Mouse (Mus musculus) kidney, postnatal 25 days (tissue): Measurements from ENCODE around the gene Fgfr2.

Experiments
- DNase-seq, 2 experiments: peaks; one replicate each; pipeline ENCODE4 v3.0.0; 2021; ENCODE audit warnings: mixed read lengths in 2 of 2

Fgfr2 gene

DNA sequence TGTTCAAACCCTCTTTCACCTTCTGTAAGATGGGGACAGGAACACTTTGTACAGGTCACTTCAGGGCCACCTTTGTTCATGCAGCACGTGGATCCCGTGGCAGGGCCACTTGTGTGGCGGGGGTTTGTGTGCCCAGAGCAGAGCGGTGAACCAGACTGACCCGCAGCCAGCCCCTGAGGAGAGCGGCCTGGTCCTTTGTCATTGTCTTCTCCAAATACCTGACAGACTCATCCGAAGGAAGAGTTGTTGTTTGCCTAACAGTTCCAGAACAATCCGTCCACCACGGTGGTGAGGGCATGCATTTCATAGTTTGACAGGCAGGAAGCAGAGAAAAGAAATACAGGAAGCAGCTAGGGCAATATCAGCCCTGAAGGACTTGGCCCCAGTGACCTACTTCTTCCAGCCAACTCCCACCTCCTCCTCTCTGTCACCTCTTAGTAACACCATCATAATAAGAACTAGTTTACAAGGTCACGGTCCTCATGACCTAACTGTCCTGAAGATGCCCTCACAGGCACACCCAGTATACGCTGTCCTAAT, 2365.8 kb downstream of the Fgfr2 start:
- DNase-seq = peak; percentile 30 to 78

DNA sequence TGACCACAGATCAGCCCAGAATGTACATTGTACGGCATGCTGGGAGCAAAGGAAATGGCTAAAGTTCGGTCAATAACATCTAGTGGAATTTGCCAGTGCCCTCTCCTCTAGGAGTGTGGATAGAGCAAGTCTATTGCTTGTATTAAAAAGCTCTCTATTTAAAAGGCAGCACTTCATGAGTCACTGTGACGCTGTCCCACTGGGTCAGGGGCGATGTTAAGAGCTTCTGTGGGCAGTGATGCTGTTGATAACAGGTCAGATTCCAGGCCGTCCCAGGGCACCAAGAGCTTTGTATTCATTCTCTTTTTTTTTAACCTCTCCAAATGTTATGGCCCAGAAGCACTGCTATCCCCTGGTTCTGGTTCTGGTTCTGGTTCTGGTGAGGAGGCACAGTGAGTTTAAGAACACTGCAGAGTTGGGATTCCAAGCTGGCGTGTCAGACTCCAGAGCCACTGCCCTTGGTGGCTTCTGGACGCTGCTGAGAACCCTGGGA, 2366.8 kb downstream of the Fgfr2 start:
- no peak for DNase-seq

DNA sequence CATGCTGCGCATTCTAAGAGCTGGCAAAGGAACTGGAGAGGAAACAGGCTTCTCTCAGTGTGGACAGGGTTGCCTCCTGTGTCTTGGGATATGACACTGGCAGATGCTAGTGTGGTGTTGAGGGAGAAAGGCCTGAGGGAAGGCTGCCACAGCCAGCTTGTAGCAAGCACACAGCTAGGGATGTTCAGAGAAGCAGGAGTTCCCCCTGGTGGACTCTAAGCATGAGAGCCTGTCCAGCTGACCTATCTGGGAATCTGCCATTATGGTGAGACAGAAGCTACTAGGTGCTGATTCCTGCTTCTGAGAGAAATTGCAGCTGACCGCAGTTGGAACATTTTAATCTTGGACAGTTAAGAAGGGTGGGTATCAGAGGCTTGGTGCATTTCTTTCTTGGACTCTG, 2368.4 kb downstream of the Fgfr2 start:
- peak in 1 of 2 experiments; percentile 10 for DNase-seq

DNA sequence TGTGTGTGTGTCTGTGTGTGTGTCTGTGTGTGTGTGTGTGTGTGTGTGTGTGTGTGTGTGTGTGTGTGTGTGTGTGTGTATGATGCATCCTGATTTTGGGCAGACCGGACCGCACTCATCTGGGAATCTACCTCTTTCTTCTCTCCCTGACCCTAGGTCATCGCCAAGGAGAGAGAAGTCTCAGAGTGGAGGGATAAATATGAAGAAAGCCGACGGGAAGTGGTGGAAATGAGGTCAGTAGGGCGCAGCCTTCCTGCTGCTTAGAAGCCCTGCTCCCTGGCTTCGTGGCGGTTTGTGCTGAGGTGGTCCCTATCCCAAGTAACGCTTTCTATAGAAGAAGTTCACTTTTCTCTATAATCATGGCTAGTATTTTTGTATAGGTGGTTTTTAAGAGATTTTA, 2371.5 kb downstream of the Fgfr2 start:
- no peak for DNase-seq

DNA sequence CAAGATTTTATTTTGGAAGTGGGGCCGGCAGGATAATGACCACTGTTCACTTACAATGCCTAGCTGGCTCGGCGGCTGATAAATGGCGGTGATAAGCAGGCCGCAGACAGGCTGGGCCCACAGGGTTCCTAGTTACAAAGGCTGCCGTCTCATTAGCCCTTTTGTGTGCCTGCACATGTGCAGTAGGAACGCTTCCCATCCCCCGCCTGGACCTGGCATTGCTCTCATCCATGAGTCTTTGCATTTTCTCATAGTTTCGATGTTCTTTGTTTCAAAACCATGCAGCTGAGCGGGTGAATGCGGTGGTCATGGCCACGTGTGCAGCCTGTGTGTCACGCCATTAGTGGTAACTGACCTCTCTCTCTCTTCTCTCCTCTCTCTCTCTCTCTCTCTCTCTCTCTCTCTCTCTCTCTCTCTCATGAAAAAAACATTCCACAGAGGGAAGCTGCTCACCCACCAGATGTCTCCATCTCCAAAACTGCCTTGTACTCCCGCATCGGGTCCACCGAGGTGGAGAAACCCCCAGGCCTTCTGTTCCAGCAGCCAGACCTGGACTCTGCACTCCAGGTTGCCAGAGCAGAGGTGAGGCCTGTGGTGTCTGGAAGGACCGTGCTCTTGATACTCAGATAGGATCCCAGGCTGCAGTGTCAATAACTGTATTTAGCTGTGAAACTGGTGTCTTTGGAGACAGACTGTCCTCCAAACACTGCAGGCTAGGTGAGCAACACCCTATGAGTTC, 2372.2 kb downstream of the Fgfr2 start:
- no peak for DNase-seq

DNA sequence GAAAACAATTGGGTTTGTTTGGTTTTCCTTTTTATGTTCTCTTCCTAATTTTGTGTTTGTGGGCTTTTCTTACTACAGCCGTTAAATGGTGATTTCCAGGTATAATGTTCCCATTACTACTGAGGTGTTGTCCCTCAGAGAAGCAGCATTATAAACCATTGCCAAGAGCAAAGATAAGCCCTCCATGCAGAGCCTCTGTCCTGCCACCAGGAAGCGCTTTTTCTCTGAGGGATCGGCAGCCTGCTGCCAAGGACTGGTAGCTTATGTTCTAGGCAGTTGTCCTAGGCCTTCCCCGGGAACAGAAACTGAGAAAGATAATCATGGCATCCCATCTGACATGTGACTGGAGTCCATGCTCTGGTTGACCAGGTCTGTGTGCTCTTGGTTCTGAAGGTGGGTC, 2374.0 kb downstream of the Fgfr2 start:
- no peak for DNase-seq

DNA sequence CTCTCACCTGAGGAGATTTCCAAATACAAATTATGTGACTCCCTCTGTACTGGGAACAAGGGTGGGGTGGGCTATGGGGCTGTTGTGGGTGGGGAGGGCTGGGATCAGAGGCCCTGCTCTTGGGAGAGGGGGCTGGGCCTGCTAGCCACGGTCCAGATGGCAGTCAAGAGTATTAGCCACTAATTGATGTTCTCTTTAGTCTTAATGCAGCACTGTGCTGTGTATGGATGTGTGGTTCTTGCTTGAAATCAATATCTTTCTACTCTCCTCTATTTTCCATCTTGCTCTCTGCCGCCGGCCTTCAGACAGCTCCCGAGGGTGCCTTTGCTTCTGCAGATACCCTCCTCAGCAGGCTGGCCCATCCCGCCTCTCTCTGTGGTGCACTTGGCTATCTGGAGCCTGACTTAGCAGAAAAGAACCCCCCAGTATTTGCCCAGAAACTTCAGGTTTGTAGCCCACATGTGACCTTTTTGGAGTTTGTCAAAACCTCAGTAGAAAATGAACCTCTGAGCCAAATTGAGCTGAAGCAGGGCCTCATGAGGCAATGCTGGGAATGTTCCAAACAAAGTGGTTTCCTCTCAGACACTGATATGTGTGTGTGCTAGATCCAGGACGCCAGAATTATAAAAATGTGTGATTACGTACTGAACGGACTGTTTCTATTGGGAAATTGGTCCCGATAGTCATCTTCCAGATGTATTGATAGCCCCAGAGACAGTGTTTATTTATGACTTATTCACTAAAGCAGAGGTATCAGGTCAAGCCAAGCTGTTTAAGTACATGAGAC, 2379.7 kb downstream of the Fgfr2 start:
- no peak for DNase-seq

DNA sequence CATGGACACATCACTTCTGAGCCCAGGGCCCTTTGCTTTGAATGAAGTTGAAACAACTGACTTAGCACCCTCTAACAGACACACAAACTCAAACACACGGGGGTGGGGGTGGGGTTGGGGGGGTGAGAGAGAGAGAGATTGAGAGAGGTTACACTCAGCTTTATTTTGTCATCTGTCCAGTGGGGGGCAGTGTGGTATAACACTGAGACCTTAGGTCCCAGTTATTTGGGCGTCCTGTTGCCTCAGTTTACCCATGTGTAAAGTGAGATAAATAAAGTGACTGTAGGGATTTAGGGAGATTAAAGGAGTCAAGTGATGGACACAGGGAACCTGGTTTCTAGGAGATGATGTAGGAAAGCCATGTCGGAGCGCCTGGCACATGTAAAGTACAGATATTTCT, 2382.1 kb downstream of the Fgfr2 start:
- peak in 1 of 2 experiments; percentile 21 for DNase-seq

DNA sequence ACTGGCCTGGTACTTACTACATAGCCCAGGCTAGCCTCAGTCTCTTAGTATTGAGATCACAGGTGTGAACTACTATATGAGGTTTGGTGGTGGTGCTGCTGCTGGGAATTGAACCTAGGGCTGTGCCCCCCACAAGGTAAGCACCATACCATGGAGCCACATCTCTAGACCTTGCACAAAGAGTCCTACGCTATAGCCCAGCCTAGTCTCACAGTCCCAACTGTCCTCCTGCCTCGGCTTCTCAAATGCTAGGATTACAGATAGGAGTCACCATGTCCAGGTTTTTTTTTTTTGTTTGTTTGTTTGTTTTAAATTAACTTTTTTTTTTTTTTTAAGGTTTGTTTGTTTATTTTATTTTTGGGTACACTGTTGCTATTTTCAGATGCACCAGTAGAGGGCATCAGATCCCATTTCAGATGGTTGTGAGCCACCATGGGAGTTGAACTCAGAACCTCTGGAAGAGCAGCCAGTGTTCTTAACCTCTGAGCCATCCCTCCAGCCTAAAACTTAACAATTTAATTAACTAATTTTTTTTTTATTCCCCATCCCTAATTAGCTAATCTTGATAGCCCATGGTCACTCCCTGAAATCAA, 2388.9 kb downstream of the Fgfr2 start:
- DNase-seq = peak in 1 of 2 experiments; percentile 18

DNA sequence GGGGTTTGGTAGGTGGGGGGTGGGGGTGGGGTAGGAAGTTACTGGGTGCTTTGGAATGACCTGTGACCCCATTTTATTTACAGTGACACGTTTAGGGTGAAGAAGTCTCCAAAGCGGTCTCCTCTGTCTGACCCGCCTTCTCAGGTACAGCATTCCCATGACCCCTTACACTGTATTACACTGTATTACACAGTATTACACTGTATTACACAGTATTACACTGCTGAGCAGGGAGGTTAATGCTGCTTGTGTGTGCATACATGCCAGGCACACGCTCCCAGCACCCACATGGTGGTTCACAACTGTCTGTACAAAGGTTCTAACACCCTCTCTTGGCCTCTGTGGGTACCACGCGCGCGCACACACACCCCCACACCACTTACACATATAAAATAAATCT, 2389.7 kb downstream of the Fgfr2 start:
- no peak for DNase-seq

DNA sequence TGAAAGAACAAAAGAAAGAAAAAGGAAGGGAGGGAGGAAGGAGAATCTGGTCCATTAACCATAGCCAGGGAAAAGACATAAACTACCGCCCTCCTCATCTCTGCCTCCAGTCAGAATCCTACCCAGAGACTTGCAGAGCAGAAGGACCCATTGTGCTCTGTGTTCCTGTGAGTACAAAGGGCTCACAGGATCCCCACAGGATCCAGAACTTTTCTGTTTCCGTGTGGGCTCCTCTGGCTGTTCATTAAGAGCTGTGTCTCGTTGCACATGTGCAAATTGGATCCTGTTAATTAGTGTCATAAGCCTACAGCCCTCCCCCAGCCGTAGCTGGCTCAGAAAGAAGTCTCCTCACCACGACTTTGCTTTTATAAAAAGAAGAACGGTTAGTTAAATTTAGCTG, 2390.2 kb downstream of the Fgfr2 start:
- peak; percentile 55 to 82 for DNase-seq

DNA sequence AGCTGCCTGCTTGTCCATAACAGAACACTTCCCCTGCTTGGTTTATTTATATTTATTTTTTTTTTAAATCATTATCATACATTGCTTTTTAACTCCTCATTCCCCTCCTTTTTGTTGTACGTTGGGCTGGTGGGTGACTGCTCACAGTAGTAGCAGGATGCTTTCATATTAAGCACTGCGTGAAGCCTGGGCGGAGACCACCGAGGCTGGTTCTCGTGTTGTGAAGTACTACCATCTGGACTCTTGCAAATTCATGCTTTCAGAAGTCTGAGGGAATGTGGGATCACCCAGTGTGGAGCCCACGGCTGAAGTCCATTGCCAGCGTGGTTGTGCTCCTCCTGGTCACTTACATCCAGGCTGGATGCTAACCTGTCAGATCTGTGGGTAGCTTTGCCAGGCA, 2391.4 kb downstream of the Fgfr2 start:
- no peak for DNase-seq

DNA sequence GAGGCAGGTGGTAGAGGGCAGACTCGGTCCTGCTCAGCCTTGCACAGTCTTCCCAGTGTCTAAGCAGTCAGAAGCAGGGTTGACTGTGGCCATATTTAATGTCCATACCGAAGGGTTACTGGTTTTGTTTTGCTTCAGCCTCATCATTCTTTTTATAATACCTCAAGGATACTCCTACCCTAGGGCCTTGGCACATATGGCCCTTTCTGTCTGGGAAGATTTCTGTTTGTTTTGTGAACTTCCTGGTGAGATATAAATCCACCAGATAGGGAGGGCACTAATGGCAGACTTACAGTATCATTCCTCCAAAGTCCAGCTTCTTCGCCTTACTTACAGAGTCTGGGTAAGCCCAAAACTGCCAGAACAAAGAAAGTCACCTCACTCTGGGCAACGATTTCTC, 2395.6 kb downstream of the Fgfr2 start:
- no peak for DNase-seq

DNA sequence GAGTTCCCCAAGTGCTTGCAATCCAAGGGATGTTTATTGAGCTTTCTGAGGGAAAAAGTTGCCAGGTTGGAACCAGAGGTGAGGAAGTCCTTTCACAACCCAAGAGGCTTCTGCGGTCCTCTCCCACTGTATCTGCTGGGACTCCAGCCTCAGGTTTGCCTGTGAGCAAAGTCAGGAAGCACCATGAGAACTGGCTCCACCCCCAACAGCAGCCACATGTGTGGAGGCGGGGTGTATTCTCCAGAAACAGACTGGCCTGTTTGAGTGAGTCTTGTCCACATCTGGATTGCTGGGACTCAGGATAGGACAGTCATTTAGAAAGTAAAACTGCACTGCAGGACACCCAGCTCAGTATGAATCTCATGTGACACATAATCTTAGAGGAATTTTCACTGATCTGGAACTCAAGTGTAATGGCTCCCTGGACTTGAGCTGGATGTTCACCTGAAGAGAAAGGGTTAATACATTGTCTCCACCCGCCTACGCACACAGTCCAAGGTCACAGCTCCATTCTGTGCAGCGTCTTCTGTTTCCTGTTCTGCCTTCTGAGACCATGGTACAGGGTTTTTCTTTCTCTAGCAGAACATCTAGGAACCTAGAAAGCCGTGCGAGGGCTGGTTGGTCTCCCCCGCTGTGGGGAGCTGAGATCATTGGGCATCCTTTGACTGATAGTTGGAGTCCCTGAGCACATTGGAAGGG, 2396.3 kb downstream of the Fgfr2 start:
- DNase-seq = peak in 1 of 2 experiments; percentile 13

DNA sequence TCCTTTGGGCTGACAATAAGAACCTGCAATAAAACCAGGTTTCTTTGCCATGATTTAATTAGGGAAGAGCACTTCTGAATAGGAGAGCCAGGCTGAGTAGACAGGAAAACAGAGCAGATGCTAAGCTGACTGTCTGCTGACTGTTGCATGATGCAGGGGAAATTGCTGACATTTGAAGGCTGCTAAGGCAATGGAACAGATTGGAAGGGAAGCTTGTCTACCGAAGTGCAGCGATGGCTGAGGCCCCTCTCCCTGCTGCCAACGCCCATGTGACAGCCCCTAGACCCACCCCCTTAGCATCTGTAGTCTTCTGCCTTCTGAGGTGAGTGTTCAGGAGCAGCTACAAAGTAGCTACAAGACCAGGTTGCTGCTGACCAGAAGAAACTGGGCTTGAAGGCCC, 2397.0 kb downstream of the Fgfr2 start:
- no peak for DNase-seq

DNA sequence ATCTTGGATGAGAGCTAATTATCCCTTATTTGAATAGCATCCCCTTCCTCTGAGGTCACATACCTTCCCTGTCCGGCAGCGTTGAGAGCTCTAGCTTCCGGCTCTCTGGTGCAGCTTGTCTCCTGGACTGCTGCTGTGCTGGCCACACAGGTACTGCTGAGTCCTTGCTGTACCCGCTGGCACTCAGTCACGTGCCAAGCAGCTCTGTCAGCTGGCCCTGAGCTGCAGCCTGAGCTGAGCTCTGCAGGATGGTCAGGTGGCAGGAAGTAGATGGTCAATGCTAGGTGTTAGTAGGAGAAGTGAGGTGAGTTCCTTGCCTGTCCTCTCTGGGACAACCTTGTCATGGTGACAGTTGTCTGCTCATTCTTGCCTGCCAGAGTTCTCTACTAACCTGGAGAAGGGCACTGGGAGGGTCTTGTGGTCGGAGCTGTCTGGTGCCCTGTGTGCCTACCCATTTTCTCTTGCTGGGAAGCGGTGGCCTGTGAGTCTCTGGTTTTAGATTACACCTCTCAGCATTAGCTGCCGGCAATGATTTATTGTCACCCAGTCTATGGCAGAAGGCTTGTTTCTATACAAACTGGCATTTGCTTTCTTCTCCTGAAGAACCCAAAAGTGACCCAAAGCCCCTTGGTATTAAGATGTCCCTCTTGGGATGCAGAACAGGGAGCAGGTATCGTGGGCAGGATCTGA, 2402.4 kb downstream of the Fgfr2 start:
- peak; percentile 63 to 90 for DNase-seq

DNA sequence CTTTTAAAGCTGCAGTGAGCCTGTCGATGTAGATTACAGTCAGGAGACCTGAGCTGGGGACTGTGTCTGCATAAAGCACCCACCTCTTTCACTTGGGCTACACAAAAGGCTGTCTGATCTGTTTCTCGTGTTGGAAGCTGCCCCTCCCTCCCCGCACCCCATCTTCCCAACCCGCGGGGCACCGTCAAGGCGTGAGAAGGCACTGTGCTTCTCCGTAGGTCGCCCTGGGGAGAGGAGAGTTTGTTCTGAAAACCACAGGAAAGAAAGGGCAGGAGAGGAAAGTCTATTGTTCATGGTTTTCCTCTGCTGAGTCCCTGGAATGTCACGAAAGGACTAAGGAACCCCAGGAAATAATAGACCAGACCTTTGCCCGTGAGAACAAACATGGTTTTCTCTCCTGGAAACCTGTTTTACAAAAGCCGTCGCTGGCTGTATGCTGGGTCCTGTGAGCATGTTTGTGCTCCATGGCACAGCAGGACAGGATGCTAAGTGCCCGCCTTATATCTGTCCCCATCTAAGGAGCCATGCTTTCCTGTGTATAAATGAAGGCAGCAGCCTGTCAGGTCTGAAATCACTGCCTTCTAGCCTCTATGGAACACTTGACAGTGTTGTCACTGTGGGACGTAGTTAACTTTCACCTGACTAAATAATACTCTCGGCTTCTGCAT, 2403.1 kb downstream of the Fgfr2 start:
- DNase-seq = peak; percentile 20 to 51

DNA sequence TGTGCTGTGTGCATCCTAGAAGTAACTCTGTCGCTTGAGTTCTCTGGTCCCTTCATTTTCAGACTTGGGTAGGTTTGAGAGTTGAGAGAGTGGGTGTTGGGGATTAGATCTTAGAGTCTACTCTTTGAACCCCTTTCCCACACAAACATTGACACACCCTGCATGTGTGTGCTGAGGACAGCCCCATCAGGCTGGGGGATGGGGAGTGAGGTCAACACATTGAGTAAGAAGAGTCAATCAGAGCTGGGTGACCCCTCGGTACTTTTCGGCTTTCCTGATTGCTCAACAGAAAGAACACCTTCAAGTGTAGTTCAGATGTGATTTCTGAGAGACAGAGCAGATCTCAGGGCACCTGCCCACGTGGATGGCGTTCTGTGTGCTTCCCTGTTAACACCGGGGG, 2406.2 kb downstream of the Fgfr2 start:
- no peak for DNase-seq

DNA sequence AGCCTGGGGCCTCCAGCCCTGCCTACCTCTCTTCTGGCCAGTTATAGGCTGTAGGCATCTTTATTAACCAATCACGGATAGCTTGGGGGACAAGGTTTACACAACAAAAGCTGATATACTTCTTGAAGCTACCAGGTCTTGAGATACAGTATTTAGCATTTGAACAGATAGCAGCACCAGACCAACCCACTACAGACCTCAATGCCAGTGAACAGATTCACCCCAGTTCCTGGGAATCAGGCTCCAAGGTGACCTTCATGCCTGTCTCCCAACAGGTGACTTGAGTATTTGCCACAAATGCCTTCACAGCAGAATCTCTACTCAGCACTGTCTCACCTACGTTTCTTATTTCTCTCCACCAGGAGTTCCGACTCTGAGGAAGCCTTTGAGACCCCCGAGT, 2406.8 kb downstream of the Fgfr2 start:
- DNase-seq = no peak

DNA sequence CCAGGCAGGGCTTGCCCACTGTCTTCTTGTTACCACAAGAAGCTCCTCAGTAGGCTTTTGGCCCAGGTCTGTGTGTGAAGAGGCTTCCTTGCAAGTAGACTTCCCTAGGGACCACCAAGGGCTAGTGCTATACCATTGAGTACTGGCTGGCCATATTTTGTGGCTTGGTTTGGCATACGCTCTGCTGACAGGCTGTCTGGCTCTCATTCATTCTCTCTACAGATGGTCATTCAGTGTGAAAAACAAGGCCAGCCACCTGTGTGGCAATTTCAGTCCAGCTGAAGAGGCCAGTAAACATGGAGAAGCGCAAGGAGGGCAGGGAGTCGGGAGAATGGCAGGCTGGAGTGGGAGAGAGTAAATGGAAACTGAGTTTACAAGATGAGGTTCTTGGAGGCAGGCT, 2407.7 kb downstream of the Fgfr2 start:
- no peak for DNase-seq

DNA sequence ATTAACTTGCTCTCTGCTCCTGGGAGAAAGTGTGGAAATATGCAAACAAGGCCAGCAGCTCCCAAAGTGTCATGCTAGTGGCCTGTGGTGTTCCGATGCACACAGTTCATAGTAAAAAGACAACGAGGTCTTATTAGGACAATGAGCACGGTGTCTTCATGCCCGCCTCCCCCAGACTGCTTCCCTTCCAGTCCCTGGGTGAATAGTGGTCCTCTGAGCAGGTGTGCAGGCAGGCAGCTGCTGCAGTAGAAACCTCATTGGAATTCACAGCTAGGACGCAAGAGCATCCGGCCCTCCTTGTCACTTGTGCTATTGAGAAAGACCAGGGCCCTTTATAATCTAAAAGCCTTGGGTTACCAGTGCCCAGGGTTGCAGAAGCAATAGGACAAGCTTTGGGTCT, 2409.8 kb downstream of the Fgfr2 start:
- DNase-seq = no peak

DNA sequence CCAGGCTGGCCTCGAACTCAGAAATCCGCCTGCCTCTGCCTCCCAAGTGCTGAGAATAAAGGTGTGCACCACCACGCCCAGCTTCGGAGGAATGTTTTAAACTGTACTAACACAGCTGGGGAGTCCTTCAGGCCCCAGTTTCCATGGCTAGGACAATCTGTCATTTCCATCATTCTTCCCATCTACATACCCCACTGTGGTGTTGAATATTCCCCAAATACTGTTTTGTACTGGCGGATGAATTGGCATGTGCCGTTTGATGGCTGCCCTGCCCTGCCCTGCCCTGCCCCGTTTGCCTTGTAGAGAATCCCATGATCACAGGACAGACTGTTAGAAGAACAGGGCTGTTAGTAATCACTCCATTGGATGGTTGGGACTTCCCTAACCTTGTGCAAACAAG, 2411.3 kb downstream of the Fgfr2 start:
- no peak for DNase-seq
